Mouse (Mus musculus) left cerebral cortex, adult 2 months (tissue): Measurements from ENCODE around the gene Tox4. TPM values are rescaled to one million over a fixed set of nuclear protein-coding genes. Genes with fewer than 3 reads are reported as not detected.

Source experiments
- DNase-seq, 2 experiments: peaks; one replicate each; pipeline ENCODE4 v3.0.0; 2021 to 2022; ENCODE audit warnings: low spot score in 2 of 2, mixed read lengths in 1 of 2; ENCODE audit errors: extremely low spot score in 1 of 2
- H3K27ac ChIP-seq: fragments of 200-600 bp; 2 replicates; pipeline ENCODE4 v1.8.1; 2022
- H3K4me3 ChIP-seq: fragments of 200-600 bp; 2 replicates; pipeline ENCODE4 v1.8.1; 2022
- CTCF ChIP-seq: fragments of 200-600 bp; IDR thresholded peaks from 2 replicates; pipeline ENCODE4 v1.8.1; 2022; ENCODE audit warnings: antibody characterized with exemption, mild to moderate bottlenecking, moderate library complexity
- intact Hi-C: fragments of 180-260 bp; cut with DNase I; formaldehyde crosslinking; loops from one replicate; pipeline ENCODE4 v1.15.1; 2025
- long read RNA-seq, 2 experiments: library from polyadenylated mRNA; stranded (forward); transcript quantifications; one replicate each; pipeline ENCODE4 v2.0.0; 2021; ENCODE audit warnings: borderline mapping rate in 2 of 2
- total RNA-seq, 2 experiments: library from RNA; stranded (reverse); gene quantifications; 2 replicates each; pipeline ENCODE4 v1.2.3; 2021

Gene Tox4
- 10 to 100 TPM; 62.6 to 66.0 TPM for total RNA-seq
- long read RNA-seq, experiment 1, full-length matches to known transcripts, result 2 of 114 reads
- long read RNA-seq, experiment 1, partial matches to known transcripts, result 103 of 114 reads
- long read RNA-seq, experiment 1, other reads (novel, unspliced or antisense), result 9 of 114 reads
- long read RNA-seq, experiment 2, partial matches to known transcripts, result 70 of 73 reads
- long read RNA-seq, experiment 2, other reads (novel, unspliced or antisense), result 3 of 73 reads

GRCm38 (mm10) chr14:52278932-52279746, at the start of gene Tox4, which contains the start of gene Rab2b:
Gene Tox4, plus strand, starts transcription at chr14:52279146.
Gene Rab2b, minus strand, starts transcription at chr14:52279545.
- H3K4me3 ChIP-seq, result peak within 1 kb of the TSS; percentile 92
- TF ChIP-seq CTCF, result peak; percentile 99
- intact Hi-C loops, result loop anchor here (1.0 to 5.0 kb wide), 3 partner anchors 22 to 82 kb away; partner anchors contain the start of genes Chd8, Mettl3 and Supt16
- DNase-seq, result peak; percentile 99 to 100
- H3K27ac ChIP-seq, result peak within 1 kb of the TSS; percentile 91

DNA sequence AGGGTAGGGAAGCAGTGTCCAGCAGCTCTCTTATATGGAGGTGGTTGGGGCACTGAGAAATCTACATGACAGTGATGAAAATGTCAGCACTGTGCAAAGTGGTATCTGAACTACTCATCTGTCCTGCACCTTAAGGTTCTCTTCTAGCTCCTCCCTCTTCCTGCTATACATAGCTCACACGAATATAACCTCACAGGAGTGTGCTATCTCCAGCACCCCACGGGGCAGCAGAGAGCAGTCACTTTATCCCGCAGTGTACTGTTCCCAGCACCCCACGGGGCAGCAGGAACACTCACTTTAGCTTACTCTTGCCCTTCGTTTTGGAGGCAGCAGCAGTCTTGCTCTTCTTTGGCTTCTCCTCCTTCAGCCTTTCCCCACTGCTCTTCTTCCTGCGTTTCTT, 46.7 kb upstream of the Tox4 start:
- no peak for TF ChIP-seq CTCF
- intact Hi-C loops, result no loop called here

GRCm38 (mm10) chr14:52235165-52235564, 43.8 kb upstream of the Tox4 start:
- intact Hi-C loops, result no loop called here
- Histone ChIP-seq H3K27ac (no peak overlapping the region), H3K4me3 (no peak overlapping the region)
- TF ChIP-seq CTCF, result no peak
- DNase-seq, result no peak

More for the DNA sequence above, 46.7 kb upstream of the Tox4 start:
- Histone ChIP-seq H3K27ac (no peak overlapping the region), H3K4me3 (no peak overlapping the region)
- DNase-seq, result no peak

- TF ChIP-seq CTCF, result no peak
- no peak overlapping the region for H3K4me3 ChIP-seq
- no peak overlapping the region for H3K27ac ChIP-seq
- intact Hi-C loops, result no loop called here
- DNase-seq, result no peak
These were observed 42.7 kb upstream of the Tox4 start for GRCm38 (mm10) chr14:52236216-52236615.

DNA sequence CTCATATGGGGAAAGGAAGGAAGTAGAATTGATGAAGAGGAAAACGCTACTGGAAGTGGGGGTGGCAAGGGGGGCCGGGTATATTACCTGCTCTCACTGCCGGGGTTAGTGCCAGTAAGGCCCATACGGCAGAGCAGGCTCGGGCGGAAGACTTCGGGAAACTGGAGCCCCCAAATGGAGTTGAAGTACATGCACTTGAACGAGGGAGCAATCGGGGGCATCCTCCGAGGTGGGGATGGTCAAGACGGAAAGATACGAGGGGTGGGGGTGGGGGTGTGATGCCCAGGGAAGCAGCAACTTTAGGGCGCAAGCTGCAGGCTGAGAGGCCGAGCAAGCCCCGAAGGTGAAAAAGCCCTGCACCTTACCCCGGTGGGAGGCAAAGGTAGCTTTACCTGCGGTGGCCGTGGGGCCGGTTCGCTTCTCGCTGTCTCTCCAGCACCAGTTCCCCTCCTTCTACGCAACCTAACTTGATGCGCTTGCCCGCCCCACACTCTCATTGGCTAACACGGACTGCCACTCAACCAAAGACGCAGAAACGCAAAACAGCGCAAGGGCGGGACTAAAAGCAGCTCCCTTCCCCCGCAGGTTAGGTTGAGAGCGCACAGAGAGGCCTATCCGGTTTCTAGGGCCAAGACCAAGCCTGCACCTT, 34.8 kb upstream of the Tox4 start:
- peak overlapping the region; percentile 86 for H3K27ac ChIP-seq
- intact Hi-C loops, result loop anchor here (1.0 kb wide), 1 partner anchor 13 kb away; the partner anchor contains the start of gene Chd8
- peak; percentile 98 to 99 for DNase-seq
- no peak for TF ChIP-seq CTCF
- peak overlapping the region; percentile 69 for H3K4me3 ChIP-seq

- H3K27ac ChIP-seq, result peak overlapping the region; percentile 86
- TF ChIP-seq CTCF, result no peak
These were observed 34.3 kb upstream of the Tox4 start for GRCm38 (mm10) chr14:52244690-52245042.

GRCm38 (mm10) chr14:52246129-52246528, 32.8 kb upstream of the Tox4 start:
- no peak for DNase-seq
- TF ChIP-seq CTCF, result no peak
- Histone ChIP-seq H3K27ac (no peak overlapping the region), H3K4me3 (no peak overlapping the region)
- intact Hi-C loops, result no loop called here

More at GRCm38 (mm10) chr14:52244690-52245042, 34.3 kb upstream of the Tox4 start:
- no peak for DNase-seq
- intact Hi-C loops, result loop anchor here (1.0 kb wide), 1 partner anchor 13 kb away; the partner anchor contains the start of gene Chd8
- H3K4me3 ChIP-seq, result peak overlapping the region; percentile 69

DNA sequence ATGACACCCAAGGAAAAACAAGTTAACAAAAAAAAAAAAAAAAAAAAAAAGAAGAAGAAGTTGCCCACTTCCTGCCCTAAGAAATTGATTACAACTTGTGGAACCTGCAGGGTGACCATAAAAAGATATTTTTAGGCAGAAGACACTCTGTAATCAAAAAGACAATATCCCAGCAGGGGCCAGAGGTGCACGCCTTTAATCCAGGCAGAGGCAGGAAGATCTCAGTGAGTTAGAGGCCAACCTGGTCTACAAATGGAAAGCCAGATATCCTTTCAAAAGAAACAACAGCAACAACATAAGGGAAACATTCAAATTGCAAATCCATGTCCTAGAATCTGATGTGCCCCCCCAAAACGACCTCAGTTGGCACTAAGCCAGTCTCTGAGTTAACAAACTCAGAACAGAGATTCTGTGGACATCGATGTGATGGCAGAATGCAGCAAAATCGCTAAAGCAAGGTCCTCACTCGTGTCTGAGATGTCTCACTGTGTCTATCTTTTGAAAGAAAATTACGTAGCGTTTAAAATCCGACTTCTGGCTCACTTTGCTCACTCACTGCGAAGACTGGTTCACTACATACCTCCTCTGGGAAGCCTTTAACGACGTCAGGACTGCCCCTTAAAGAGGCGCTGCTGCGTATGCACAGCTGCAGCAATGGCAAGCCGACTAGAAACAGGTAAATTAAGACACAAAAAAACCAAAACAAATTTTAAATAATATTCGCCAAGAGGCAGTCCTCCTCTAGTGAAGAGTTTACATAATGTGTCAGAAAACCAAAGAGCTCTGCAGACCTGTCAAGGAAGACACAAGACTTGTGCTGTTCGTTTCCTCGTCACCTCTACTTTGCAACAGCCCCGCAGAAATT, 22.4 kb upstream of the Tox4 start:
- no peak for TF ChIP-seq CTCF
- peak in 1 of 2 experiments; percentile 15 for DNase-seq
- intact Hi-C loops, result loop anchor here (1.0 kb wide), 2 partner anchors 12 to 23 kb away; partner anchors contain the start of genes Rab2b and Tox4

GRCm38 (mm10) chr14:52257484-52258213, 21.3 kb upstream of the Tox4 start, which contains the start of gene Chd8:
Gene Chd8, minus strand, starts transcription at chr14:52257780.
- DNase-seq, result peak; percentile 98
- H3K27ac ChIP-seq, result peak within 1 kb of the TSS; percentile 94
- peak within 1 kb of the TSS; percentile 67 for H3K4me3 ChIP-seq
- TF ChIP-seq CTCF, result peak; percentile 87
- intact Hi-C loops, result loop anchor here (1.0 kb wide), 2 partner anchors 13 to 22 kb away; partner anchors contain the start of genes Rab2b and Tox4

More for the DNA sequence above, 22.4 kb upstream of the Tox4 start:
- H3K4me3 ChIP-seq, result peak overlapping the region; percentile 67
- peak overlapping the region; percentile 94 for H3K27ac ChIP-seq

DNA sequence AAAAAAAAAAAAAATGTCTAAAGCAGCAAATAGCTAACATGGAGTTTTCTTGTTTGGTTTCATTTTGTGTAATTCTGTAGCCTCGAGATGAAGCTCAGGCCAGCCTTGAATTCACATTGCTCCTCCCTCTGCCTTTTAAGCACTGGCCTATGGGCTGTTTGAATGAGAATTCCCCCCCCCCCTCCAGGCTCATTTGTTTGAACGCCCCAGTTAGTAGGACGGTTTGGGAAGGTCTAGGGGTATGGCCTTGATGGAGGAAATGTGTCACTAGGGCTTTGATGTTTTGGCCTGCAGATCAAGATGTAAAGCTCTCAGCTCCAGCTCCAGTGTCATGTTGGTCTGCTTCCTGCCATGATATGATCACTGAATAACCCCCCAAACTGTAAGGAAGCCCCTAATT, 6.2 kb upstream of the Tox4 start:
- no peak for DNase-seq
- no peak overlapping the region for H3K4me3 ChIP-seq
- H3K27ac ChIP-seq, result no peak overlapping the region
- intact Hi-C loops, result no loop called here
- TF ChIP-seq CTCF, result no peak
